Comparison of ENCODE assay signal across 24 mouse cellular contexts in genomic region chr5:148724470-148724869, GRCm38 (mm10).
DNase-seq lines count a peak whose midpoint lies in the region; ATAC-seq and TF ChIP-seq lines count a peak whose summit lies in the region.
"Had no signal": no experiment of that assay in that cellular context is flagged by ENCODE, and none has a peak within 500 bp of the region (broad histone marks: within the 10 kb centered on the region; RNA-seq: fewer than 3 reads in every experiment).

No protein-coding gene starts in this region.

- WGBS in liver, embryonic 14.5 days (ENCODE audit: insufficient replicate concordance), result 46% methylated on average over 6 of the region's 6 CpGs
- 87% methylated on average over 6 of the region's 6 CpGs for WGBS in hindbrain, embryonic 10.5 days

- ATAC-seq in liver, embryonic 14.5 days (ENCODE audit: insufficient read depth), result peak; percentile 33; the same call in 1 of the 2 replicates
- ATAC-seq: forebrain, embryonic 16.5 days; midbrain, embryonic 13.5 days had no signal

- TF ChIP-seq EP300 in liver, embryonic 14.5 days (IDR thresholded peaks at IDR 0.05; ENCODE audit: low read depth), result no peak

- no peak overlapping the region for H3K4me2 ChIP-seq in liver, embryonic 14.5 days (ENCODE audit: low read depth)
- H3K4me2 ChIP-seq: heart, embryonic 15.5 days; hindbrain, embryonic 14.5 days; limb, embryonic 15.5 days; lung, embryonic 15.5 days; midbrain, embryonic 13.5 days; neural tube, embryonic 13.5 days had no signal

- no peak overlapping the region for H3K4me3 ChIP-seq in liver, embryonic 14.5 days (ENCODE audit: insufficient read depth in 1 of 2, low read depth in 2 of 2, low read length in 2 of 2)
- no peak overlapping the region for H3K4me3 ChIP-seq in hindbrain, embryonic 10.5 days
- H3K4me3 ChIP-seq: embryonic facial prominence, embryonic 10.5 days; heart, embryonic 15.5 days; limb, embryonic 15.5 days; lung, embryonic 15.5 days; megakaryocyte, embryonic 14.5 days; midbrain, embryonic 13.5 days; neural tube, embryonic 13.5 days had no signal

- no peak for TF ChIP-seq CTCF in liver, embryonic 14.5 days (IDR thresholded peaks at IDR 0.05; ENCODE audit: low read depth)

- no peak overlapping the region for H3K9ac ChIP-seq in liver, embryonic 14.5 days (replicated peaks)
- H3K9ac ChIP-seq: heart, embryonic 15.5 days; hindbrain, embryonic 14.5 days; limb, embryonic 15.5 days; lung, embryonic 15.5 days; midbrain, embryonic 13.5 days; neural tube, embryonic 13.5 days had no signal

- H3K36me3 ChIP-seq in liver, embryonic 14.5 days (replicated peaks; ENCODE audit: control insufficient read depth, insufficient read depth, low read depth), result no peaks in the 10 kb centered on the region
- no peaks in the 10 kb centered on the region for H3K36me3 ChIP-seq in hindbrain, embryonic 10.5 days
- H3K36me3 ChIP-seq: embryonic facial prominence, embryonic 10.5 days; heart, embryonic 15.5 days; limb, embryonic 15.5 days; lung, embryonic 15.5 days; midbrain, embryonic 13.5 days; neural tube, embryonic 13.5 days had no signal

- H3K9me3 ChIP-seq in liver, embryonic 14.5 days (ENCODE audit: control insufficient read depth, low read length), result no peaks in the 10 kb centered on the region
- H3K9me3 ChIP-seq in hindbrain, embryonic 10.5 days, result peaks cover 3% of the 10 kb centered on the region; the same call in 1 of the 2 replicates
- H3K9me3 ChIP-seq: heart, embryonic 15.5 days; limb, embryonic 15.5 days; midbrain, embryonic 13.5 days; neural tube, embryonic 13.5 days had no signal

- no peak overlapping the region for H3K27ac ChIP-seq in liver, embryonic 14.5 days
- no peak overlapping the region for H3K27ac ChIP-seq in hindbrain, embryonic 10.5 days
- H3K27ac ChIP-seq: embryonic facial prominence, embryonic 10.5 days; heart, embryonic 15.5 days; hindbrain, embryonic 14.5 days; limb, embryonic 15.5 days; lung, embryonic 15.5 days; midbrain, embryonic 13.5 days; neural tube, embryonic 13.5 days had no signal

- no peaks in the 10 kb centered on the region for H3K27me3 ChIP-seq in liver, embryonic 14.5 days (ENCODE audit: control insufficient read depth, insufficient read depth, low read length)
- H3K27me3 ChIP-seq in hindbrain, embryonic 10.5 days (ENCODE audit: insufficient read depth, poor library complexity, severe bottlenecking), result no peaks in the 10 kb centered on the region
- H3K27me3 ChIP-seq: heart, embryonic 15.5 days; limb, embryonic 15.5 days; lung, embryonic 15.5 days; megakaryocyte, embryonic 14.5 days; midbrain, embryonic 13.5 days; neural tube, embryonic 13.5 days had no signal

- peaks cover 0 to 9% of the 10 kb centered on the region in 2 experiments; a peak in 2 of 4 replicates for H3K4me1 ChIP-seq in liver, embryonic 14.5 days (replicated peaks; ENCODE audit: control insufficient read depth in 2 of 2, insufficient read depth in 2 of 2, low read length in 1 of 2)
- no peaks in the 10 kb centered on the region for H3K4me1 ChIP-seq in hindbrain, embryonic 10.5 days (replicated peaks)
- H3K4me1 ChIP-seq: embryonic facial prominence, embryonic 10.5 days; limb, embryonic 15.5 days; lung, embryonic 15.5 days; megakaryocyte, embryonic 14.5 days; midbrain, embryonic 13.5 days had no signal

- DNase-seq in 3134 (ENCODE audit: extremely low read depth, insufficient read length, low spot score) (peak; percentile 44), 416B (ENCODE audit: low read depth) (peak; percentile 91)
- DNase-seq in adrenal gland, adult 8-10 months, result peak; percentile 84
- no peak for DNase-seq in liver, embryonic 14.5 days (ENCODE audit: low read depth in 3 of 3, low spot score in 3 of 3)
- no peak for DNase-seq in kidney, adult 8-10 months
- no peak for DNase-seq in hindbrain, embryonic 10.5 days (ENCODE audit: low spot score)
- no peak for DNase-seq in lung, adult 18-20 months
- DNase-seq: cerebellum, adult 11-12 months; cerebellum, postnatal 10 days; gastrocnemius, postnatal 36 days; heart, postnatal 36 days; kidney, adult 9 months; kidney, postnatal 14 days; left cerebral cortex, postnatal 4 days; lung, postnatal 36 days had no signal

Comparison
In these comparisons a context has a peak if more than half of its experiments do, and no peak if none do; other contexts are left out.
1. DNase-seq: peak in 3134 (single experiment), 416B (single experiment) and adrenal gland, adult 8-10 months (single experiment); none in liver, embryonic 14.5 days (0 of 3), kidney, adult 8-10 months (0 of 2), hindbrain, embryonic 10.5 days (single experiment) and lung, adult 18-20 months (0 of 2).